30 mouse cellular contexts compared by ENCODE assay signal in genomic region chr2:73325871-73326270, GRCm38 (mm10). TPM values are rescaled to one million over a fixed set of nuclear protein-coding genes. Genes with fewer than 3 reads are reported as not detected.
DNase-seq lines count a peak whose midpoint lies in the region; ATAC-seq and TF ChIP-seq lines count a peak whose summit lies in the region.
"Had no signal": no experiment of that assay in that cellular context is flagged by ENCODE, and none has a peak within 500 bp of the region (broad histone marks: within the 10 kb centered on the region; RNA-seq: fewer than 3 reads in every experiment).

No protein-coding gene starts in this region.

- DNase-seq in gastrocnemius, adult 18-20 months (ENCODE audit: low spot score) = peak; percentile 9
- no peak for DNase-seq in gastrocnemius, postnatal 14 days
- peak; percentile 51 for DNase-seq in kidney, adult 11 months
- peak; percentile 51 for DNase-seq in NIH3T3 (ENCODE audit: low read depth)
- peak; percentile 62 for DNase-seq in kidney, postnatal 14 days
- no peak for DNase-seq in cerebellum, adult 2 months
- DNase-seq: cerebellum, adult 18-20 months; cerebellum, postnatal 36 days; embryo, embryonic 11 days; left cerebral cortex, postnatal 4 days; lung, postnatal 4 days; midbrain, embryonic 14.5 days; retina, postnatal 1 day; right cerebral cortex, postnatal 25 days; thymus, postnatal 25 days had no signal

- H3K4me1 ChIP-seq in kidney, embryonic 15.5 days = no peaks in the 10 kb centered on the region
- peaks cover 2% of the 10 kb centered on the region; the same call in 1 of the 2 replicates for H3K4me1 ChIP-seq in cerebellum, adult 2 months (ENCODE audit: control insufficient read depth, insufficient read depth, low read length)
- H3K4me1 ChIP-seq: embryonic facial prominence, embryonic 13.5 days; forebrain, embryonic 12.5 days; hindbrain, embryonic 10.5 days; intestine, embryonic 15.5 days; limb, embryonic 15.5 days; neural tube, embryonic 12.5 days had no signal

- intact Hi-C loops in gastrocnemius, postnatal 14 days (cut with DNase I; ENCODE audit: low total_unique reads) = no loop called here

- H3K4me3 ChIP-seq in kidney, embryonic 15.5 days (replicated peaks) = no peak overlapping the region
- H3K4me3 ChIP-seq in cerebellum, adult 2 months (replicated peaks; ENCODE audit: insufficient read depth, low read depth, low read length) = no peak overlapping the region
- H3K4me3 ChIP-seq: embryonic facial prominence, embryonic 13.5 days; erythroblast, embryonic 14.5 days; forebrain, embryonic 12.5 days; hindbrain, embryonic 10.5 days; intestine, embryonic 15.5 days; limb, embryonic 15.5 days; neural tube, embryonic 12.5 days had no signal

- WGBS in kidney, embryonic 15.5 days = 78% methylated on average over 5 of the region's 5 CpGs
- 57% methylated on average over 5 of the region's 5 CpGs for WGBS in cerebellum, adult 2 months

- H3K27me3 ChIP-seq in kidney, embryonic 15.5 days = no peaks in the 10 kb centered on the region
- no peaks in the 10 kb centered on the region for H3K27me3 ChIP-seq in cerebellum, adult 2 months (ENCODE audit: control insufficient read depth, insufficient read depth, low read length)
- H3K27me3 ChIP-seq: embryonic facial prominence, embryonic 13.5 days; forebrain, embryonic 12.5 days; intestine, embryonic 15.5 days; limb, embryonic 15.5 days; neural tube, embryonic 12.5 days had no signal

- H3K36me3 ChIP-seq in kidney, embryonic 15.5 days = no peaks in the 10 kb centered on the region
- H3K36me3 ChIP-seq: embryonic facial prominence, embryonic 13.5 days; forebrain, embryonic 12.5 days; hindbrain, embryonic 10.5 days; intestine, embryonic 15.5 days; limb, embryonic 15.5 days; neural tube, embryonic 12.5 days had no signal

- TF ChIP-seq POLR2A in cerebellum, adult 2 months (IDR thresholded peaks at IDR 0.05; ENCODE audit: borderline replicate concordance, insufficient read depth, low read length) = no peak

- no peak for TF ChIP-seq CTCF in cerebellum, adult 2 months (IDR thresholded peaks at IDR 0.05; ENCODE audit: borderline replicate concordance, insufficient read depth, low read depth, low read length)

- no peak overlapping the region for H3K9ac ChIP-seq in kidney, embryonic 15.5 days
- H3K9ac ChIP-seq: embryonic facial prominence, embryonic 13.5 days; forebrain, embryonic 12.5 days; intestine, embryonic 15.5 days; limb, embryonic 15.5 days; neural tube, embryonic 12.5 days had no signal

- no peaks in the 10 kb centered on the region for H3K9me3 ChIP-seq in kidney, embryonic 15.5 days (replicated peaks)
- H3K9me3 ChIP-seq: embryonic facial prominence, embryonic 13.5 days; forebrain, embryonic 12.5 days; hindbrain, embryonic 10.5 days; intestine, embryonic 15.5 days; limb, embryonic 15.5 days; neural tube, embryonic 12.5 days had no signal

- H3K27ac ChIP-seq in kidney, embryonic 15.5 days = no peak overlapping the region
- H3K27ac ChIP-seq in cerebellum, adult 2 months (ENCODE audit: insufficient read depth, low read length) = no peak overlapping the region
- H3K27ac ChIP-seq: embryonic facial prominence, embryonic 13.5 days; forebrain, embryonic 12.5 days; hindbrain, embryonic 10.5 days; intestine, embryonic 15.5 days; limb, embryonic 15.5 days; neural tube, embryonic 12.5 days had no signal

- ATAC-seq in kidney, embryonic 15.5 days (replicated peaks; ENCODE audit: low FRiP score) = no peak
- ATAC-seq: activated CD4-positive, CD25-positive, alpha-beta regulatory T cell, adult 4 months; hindbrain, embryonic 16.5 days; intestine, embryonic 15.5 days had no signal

- H3K4me2 ChIP-seq in kidney, embryonic 15.5 days = no peak overlapping the region
- H3K4me2 ChIP-seq: embryonic facial prominence, embryonic 13.5 days; forebrain, embryonic 12.5 days; intestine, embryonic 15.5 days; limb, embryonic 15.5 days; neural tube, embryonic 12.5 days had no signal

RNA-seq across cellular contexts. Expression of gene Cir1, which starts 13.4 kb away (rescaled TPM):
- 10 to 100 TPM; 11.9 to 13.8 TPM for total RNA-seq in gastrocnemius, adult 18-20 months (2021)
- total RNA-seq in gastrocnemius, postnatal 14 days (2021) = 10 to 100 TPM; 12.4 to 13.8 TPM
- polyA plus RNA-seq in kidney, embryonic 15.5 days (2015; fragmentation: Nextera tagmentation; extraction: Ambion mirVana) = 24.5 and 25.8 TPM in 2 replicates
- 29.2 TPM in 2 replicates for polyA plus RNA-seq in cerebellum, adult 2 months (2012; rRNA removed)

RNA-seq across cellular contexts. Expression of gene Scrn3, which starts 13.5 kb away (rescaled TPM):
- 10 to 100 TPM; 55.5 to 57.9 TPM for total RNA-seq in gastrocnemius, adult 18-20 months (2021)
- 10 to 100 TPM; 26.8 to 28.6 TPM for total RNA-seq in gastrocnemius, postnatal 14 days (2021)
- 18.5 TPM in 2 replicates for polyA plus RNA-seq in kidney, embryonic 15.5 days (2015; fragmentation: Nextera tagmentation; extraction: Ambion mirVana)
- polyA plus RNA-seq in cerebellum, adult 2 months (2012; rRNA removed) = 31.3 and 31.7 TPM in 2 replicates

RNA-seq across cellular contexts. Expression of gene Sp9, which starts 54.1 kb away (rescaled TPM):
- total RNA-seq in gastrocnemius, adult 18-20 months (2021) = not detected
- total RNA-seq in gastrocnemius, postnatal 14 days (2021) = not detected
- polyA plus RNA-seq in kidney, embryonic 15.5 days (2015; fragmentation: Nextera tagmentation; extraction: Ambion mirVana) = 0.06 TPM in 1 of 2 replicates, not detected in the other
- 0.06 and 0.07 TPM in 2 replicates for polyA plus RNA-seq in cerebellum, adult 2 months (2012; rRNA removed)
- total RNA-seq: granulocyte monocyte progenitor cell, adult 5-6 weeks had no signal
- polyA plus RNA-seq: activated CD4-positive, CD25-positive, alpha-beta regulatory T cell, adult 4 months; erythroblast, embryonic 14.5 days; heart, embryonic 14.5 days; intestine, embryonic 15.5 days; liver, embryonic 16.5 days; lung, embryonic 16.5 days; stomach, embryonic 14.5 days had no signal

Comparison
In these comparisons a context has a peak if more than half of its experiments do, and no peak if none do; other contexts are left out.
1. DNase-seq: peak in gastrocnemius, adult 18-20 months (single experiment), kidney, adult 11 months (single experiment), NIH3T3 (single experiment) and kidney, postnatal 14 days (single experiment); none in gastrocnemius, postnatal 14 days (single experiment) and cerebellum, adult 2 months (0 of 2).